Mouse (Mus musculus): ENCODE data around the gene Rad23b. TPM values are rescaled to one million over a fixed set of nuclear protein-coding genes. Genes with fewer than 3 reads are reported as not detected.

Rad23b gene
- polyA plus RNA-seq, 1 experiment, result 143 TPM

DNA sequence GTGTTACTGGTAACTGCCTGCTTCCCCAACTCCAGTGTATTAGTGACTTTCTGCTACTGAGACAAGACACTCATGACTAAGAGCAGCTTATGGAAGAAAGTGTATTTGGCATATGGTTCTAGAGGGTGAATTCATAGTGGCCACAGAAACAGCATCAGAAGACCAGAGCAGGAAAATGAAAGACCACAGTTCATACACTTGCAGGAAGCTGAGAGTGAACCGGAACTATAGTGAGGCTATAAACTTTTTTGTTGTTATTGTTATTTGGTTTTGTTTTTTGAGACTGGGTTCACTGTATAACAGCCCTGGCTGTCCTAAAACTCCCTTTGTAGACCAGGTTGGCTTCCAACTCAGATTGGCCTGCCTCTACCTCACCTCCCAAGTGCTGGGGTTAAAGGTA lies 6.0 kb downstream of the Rad23b start:
- Histone ChIP-seq H3K4me3 (ENCODE audit: insufficient read depth, poor library complexity, severe bottlenecking) (no peak overlapping the region), H3ac (ENCODE audit: control insufficient read depth, insufficient read length, low read depth) (no peak overlapping the region), H3K36me3 (ENCODE audit: control insufficient read depth, insufficient read depth) (peaks cover 74% of the 10 kb centered on the region), H3K79me3 (ENCODE audit: low read depth) (peaks cover 99% of the 10 kb centered on the region), H3K27me3 (ENCODE audit: control insufficient read depth, insufficient read depth, insufficient read length) (no peaks in the 10 kb centered on the region), H3K79me2 (ENCODE audit: control insufficient read depth, insufficient read depth) (peaks cover 100% of the 10 kb centered on the region)
- no peak for TF ChIP-seq MAX (IDR thresholded peaks at IDR 0.05)
- TF ChIP-seq MYOD1 (IDR thresholded peaks at IDR 0.05; ENCODE audit: control insufficient read depth, insufficient read length, low read depth), result no peak
- TF ChIP-seq CEBPB (IDR thresholded peaks at IDR 0.05; ENCODE audit: low read depth), result no peak
- no peak for TF ChIP-seq FOSL1 (IDR thresholded peaks at IDR 0.05; ENCODE audit: insufficient read depth, low read length, poor library complexity, severe bottlenecking)
- TF ChIP-seq USF1 (IDR thresholded peaks at IDR 0.05; ENCODE audit: low read depth), result no peak
- no peak for TF ChIP-seq MYOG (IDR thresholded peaks at IDR 0.05; ENCODE audit: control insufficient read depth, extremely low read depth, insufficient read length)
- TF ChIP-seq CTCF (IDR thresholded peaks at IDR 0.05; ENCODE audit: control insufficient read depth, insufficient read depth, insufficient read length), result no peak

DNA sequence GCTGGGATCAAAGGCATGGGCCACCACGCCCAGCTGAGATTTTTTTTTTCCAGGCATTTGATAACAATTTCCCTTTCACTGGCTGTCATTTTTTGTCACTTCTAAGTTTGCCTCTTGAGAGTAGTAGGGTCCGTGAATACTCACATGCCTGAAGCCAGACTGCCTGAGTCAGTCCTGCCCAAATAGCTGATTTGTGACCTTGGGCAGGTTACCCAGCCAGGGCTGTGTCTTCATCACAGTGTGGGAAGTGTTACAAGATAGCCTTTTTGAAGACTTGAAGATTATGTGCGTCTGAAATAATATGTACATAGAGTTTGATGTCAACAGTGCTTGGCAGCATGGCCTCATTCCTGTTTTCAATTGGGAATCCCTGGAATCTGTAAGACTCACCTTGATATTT lies 6.9 kb downstream of the Rad23b start:
- Histone ChIP-seq H3K4me3 (ENCODE audit: insufficient read depth, poor library complexity, severe bottlenecking) (no peak overlapping the region), H3K27me3 (ENCODE audit: control insufficient read depth, insufficient read depth, insufficient read length) (no peaks in the 10 kb centered on the region), H3ac (ENCODE audit: control insufficient read depth, insufficient read length, low read depth) (no peak overlapping the region), H3K79me3 (ENCODE audit: low read depth) (peaks cover 100% of the 10 kb centered on the region), H3K36me3 (ENCODE audit: control insufficient read depth, insufficient read depth) (peaks cover 69% of the 10 kb centered on the region), H3K79me2 (ENCODE audit: control insufficient read depth, insufficient read depth) (peaks cover 100% of the 10 kb centered on the region)
- TF ChIP-seq MYOD1 (IDR thresholded peaks at IDR 0.05; ENCODE audit: control insufficient read depth, insufficient read length, low read depth), result no peak
- no peak for TF ChIP-seq CTCF (IDR thresholded peaks at IDR 0.05; ENCODE audit: control insufficient read depth, insufficient read depth, insufficient read length)
- no peak for TF ChIP-seq MYOG (IDR thresholded peaks at IDR 0.05; ENCODE audit: control insufficient read depth, extremely low read depth, insufficient read length)
- TF ChIP-seq FOSL1 (IDR thresholded peaks at IDR 0.05; ENCODE audit: insufficient read depth, low read length, poor library complexity, severe bottlenecking), result no peak
- no peak for TF ChIP-seq MAX (IDR thresholded peaks at IDR 0.05)
- TF ChIP-seq CEBPB (IDR thresholded peaks at IDR 0.05; ENCODE audit: low read depth), result no peak
- TF ChIP-seq USF1 (IDR thresholded peaks at IDR 0.05; ENCODE audit: low read depth), result no peak

DNA sequence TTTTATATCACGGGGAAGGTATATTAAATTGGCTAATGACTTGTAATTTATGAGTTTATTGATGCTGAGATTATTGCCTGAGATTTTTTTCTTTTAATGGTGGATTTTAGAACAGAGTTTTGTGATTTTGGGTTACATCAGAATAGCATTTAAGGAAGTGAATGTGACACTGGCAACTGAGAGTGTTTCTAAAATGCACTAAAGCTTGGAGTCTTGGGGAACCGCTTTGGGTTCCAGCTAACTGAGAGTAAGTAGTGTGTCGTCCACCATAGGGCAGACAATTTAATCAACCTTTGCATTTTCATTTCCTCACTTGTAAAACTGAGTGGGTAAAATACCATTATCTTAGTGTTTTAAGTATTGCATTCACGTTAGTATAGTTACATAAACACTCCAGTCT lies 14.0 kb downstream of the Rad23b start:
- no peaks in the 10 kb centered on the region for H3K27me3 ChIP-seq (ENCODE audit: control insufficient read depth, insufficient read depth, insufficient read length)
- no peak for TF ChIP-seq FOSL1 (IDR thresholded peaks at IDR 0.05; ENCODE audit: insufficient read depth, low read length, poor library complexity, severe bottlenecking)
- TF ChIP-seq USF1 (IDR thresholded peaks at IDR 0.05; ENCODE audit: low read depth), result no peak
- TF ChIP-seq CEBPB (IDR thresholded peaks at IDR 0.05; ENCODE audit: low read depth), result no peak
- TF ChIP-seq MYOG (IDR thresholded peaks at IDR 0.05; ENCODE audit: control insufficient read depth, extremely low read depth, insufficient read length), result no peak
- TF ChIP-seq MAX (IDR thresholded peaks at IDR 0.05), result no peak
- TF ChIP-seq MYOD1 (IDR thresholded peaks at IDR 0.05; ENCODE audit: control insufficient read depth, insufficient read length, low read depth), result no peak
- no peak for TF ChIP-seq CTCF (IDR thresholded peaks at IDR 0.05; ENCODE audit: control insufficient read depth, insufficient read depth, insufficient read length)
- peaks cover 97% of the 10 kb centered on the region for H3K79me2 ChIP-seq (ENCODE audit: control insufficient read depth, insufficient read depth)
- H3K79me3 ChIP-seq (ENCODE audit: low read depth), result peaks cover 90% of the 10 kb centered on the region
- peaks cover 53% of the 10 kb centered on the region for H3K36me3 ChIP-seq (ENCODE audit: control insufficient read depth, insufficient read depth)
- no peak overlapping the region for H3ac ChIP-seq (ENCODE audit: control insufficient read depth, insufficient read length, low read depth)
- H3K4me3 ChIP-seq (ENCODE audit: insufficient read depth, poor library complexity, severe bottlenecking), result no peak overlapping the region

DNA sequence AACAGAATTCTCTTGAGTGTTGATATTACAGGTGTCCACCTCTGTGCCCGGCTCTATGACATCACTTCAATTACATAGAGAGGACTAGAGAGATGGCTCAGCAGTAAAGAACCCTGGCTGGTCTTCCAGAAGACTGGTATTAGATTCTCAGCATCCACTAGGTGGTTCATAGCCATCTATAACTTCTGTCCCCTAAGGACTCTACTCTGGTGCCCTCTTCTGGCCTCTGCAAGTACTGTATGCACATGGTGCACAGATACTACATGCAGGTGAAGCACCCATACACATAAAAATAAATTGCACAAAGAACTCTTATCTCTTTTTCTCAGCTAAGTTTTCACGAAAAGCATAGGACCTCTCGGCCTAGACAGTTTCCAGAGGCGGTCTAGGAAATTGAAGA lies 14.5 kb downstream of the Rad23b start:
- Histone ChIP-seq H3ac (ENCODE audit: control insufficient read depth, insufficient read length, low read depth) (no peak overlapping the region), H3K4me3 (ENCODE audit: insufficient read depth, poor library complexity, severe bottlenecking) (no peak overlapping the region), H3K79me3 (ENCODE audit: low read depth) (peaks cover 90% of the 10 kb centered on the region), H3K79me2 (ENCODE audit: control insufficient read depth, insufficient read depth) (peaks cover 97% of the 10 kb centered on the region), H3K36me3 (ENCODE audit: control insufficient read depth, insufficient read depth) (peaks cover 55% of the 10 kb centered on the region), H3K27me3 (ENCODE audit: control insufficient read depth, insufficient read depth, insufficient read length) (no peaks in the 10 kb centered on the region)
- no peak for TF ChIP-seq CEBPB (IDR thresholded peaks at IDR 0.05; ENCODE audit: low read depth)
- TF ChIP-seq MYOG (IDR thresholded peaks at IDR 0.05; ENCODE audit: control insufficient read depth, extremely low read depth, insufficient read length), result no peak
- no peak for TF ChIP-seq CTCF (IDR thresholded peaks at IDR 0.05; ENCODE audit: control insufficient read depth, insufficient read depth, insufficient read length)
- no peak for TF ChIP-seq FOSL1 (IDR thresholded peaks at IDR 0.05; ENCODE audit: insufficient read depth, low read length, poor library complexity, severe bottlenecking)
- no peak for TF ChIP-seq MYOD1 (IDR thresholded peaks at IDR 0.05; ENCODE audit: control insufficient read depth, insufficient read length, low read depth)
- TF ChIP-seq MAX (IDR thresholded peaks at IDR 0.05), result no peak
- no peak for TF ChIP-seq USF1 (IDR thresholded peaks at IDR 0.05; ENCODE audit: low read depth)

DNA sequence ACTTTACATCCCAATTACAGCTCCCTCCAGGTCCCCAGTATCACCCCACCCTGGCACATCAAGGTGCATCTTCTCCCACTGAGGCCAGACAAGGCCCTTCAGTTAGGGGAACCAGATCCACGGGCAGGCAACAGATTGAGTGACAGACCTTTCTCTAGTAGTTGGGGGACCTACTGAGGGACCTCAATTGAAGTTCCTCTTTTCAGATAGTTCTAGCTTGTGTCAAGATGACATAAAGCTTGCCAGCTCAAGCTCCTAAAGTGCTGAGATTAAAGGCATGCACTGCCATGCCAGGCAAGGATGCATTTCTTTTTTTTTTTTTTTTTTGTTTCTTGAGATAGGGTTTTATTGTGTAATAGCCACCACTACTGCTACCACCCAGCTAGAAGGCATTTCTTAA lies 16.2 kb downstream of the Rad23b start:
- Histone ChIP-seq H3K79me3 (ENCODE audit: low read depth) (peaks cover 80% of the 10 kb centered on the region), H3K27me3 (ENCODE audit: control insufficient read depth, insufficient read depth, insufficient read length) (no peaks in the 10 kb centered on the region), H3K4me3 (ENCODE audit: insufficient read depth, poor library complexity, severe bottlenecking) (no peak overlapping the region), H3K36me3 (ENCODE audit: control insufficient read depth, insufficient read depth) (peaks cover 55% of the 10 kb centered on the region), H3ac (ENCODE audit: control insufficient read depth, insufficient read length, low read depth) (no peak overlapping the region), H3K79me2 (ENCODE audit: control insufficient read depth, insufficient read depth) (peaks cover 92% of the 10 kb centered on the region)
- TF ChIP-seq MYOG (IDR thresholded peaks at IDR 0.05; ENCODE audit: control insufficient read depth, extremely low read depth, insufficient read length), result no peak
- TF ChIP-seq CEBPB (IDR thresholded peaks at IDR 0.05; ENCODE audit: low read depth), result no peak
- no peak for TF ChIP-seq MYOD1 (IDR thresholded peaks at IDR 0.05; ENCODE audit: control insufficient read depth, insufficient read length, low read depth)
- TF ChIP-seq MAX (IDR thresholded peaks at IDR 0.05), result no peak
- TF ChIP-seq CTCF (IDR thresholded peaks at IDR 0.05; ENCODE audit: control insufficient read depth, insufficient read depth, insufficient read length), result no peak
- TF ChIP-seq USF1 (IDR thresholded peaks at IDR 0.05; ENCODE audit: low read depth), result no peak
- no peak for TF ChIP-seq FOSL1 (IDR thresholded peaks at IDR 0.05; ENCODE audit: insufficient read depth, low read length, poor library complexity, severe bottlenecking)

DNA sequence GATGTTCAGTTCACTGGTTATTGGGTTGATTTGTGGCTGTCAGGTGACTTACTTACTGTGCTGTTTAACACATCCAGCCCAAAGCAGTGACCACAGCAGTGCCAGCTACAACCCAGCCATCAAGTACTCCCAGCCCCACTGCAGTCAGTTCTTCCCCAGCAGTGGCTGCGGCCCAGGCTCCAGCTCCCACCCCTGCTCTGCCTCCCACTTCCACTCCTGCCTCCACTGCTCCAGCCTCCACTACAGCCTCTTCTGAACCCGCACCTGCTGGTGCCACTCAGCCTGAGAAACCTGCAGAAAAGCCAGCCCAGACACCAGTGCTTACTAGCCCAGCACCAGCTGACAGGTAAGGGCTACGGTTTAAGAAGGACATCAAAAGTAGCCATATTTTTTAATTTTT lies 20.3 kb downstream of the Rad23b start:
- peaks cover 86% of the 10 kb centered on the region for H3K36me3 ChIP-seq (ENCODE audit: control insufficient read depth, insufficient read depth)

More for the DNA sequence above, 20.3 kb downstream of the Rad23b start:
- H3ac ChIP-seq (ENCODE audit: control insufficient read depth, insufficient read length, low read depth), result no peak overlapping the region
- H3K27me3 ChIP-seq (ENCODE audit: control insufficient read depth, insufficient read depth, insufficient read length), result no peaks in the 10 kb centered on the region
- peaks cover 80% of the 10 kb centered on the region for H3K79me3 ChIP-seq (ENCODE audit: low read depth)
- peaks cover 95% of the 10 kb centered on the region for H3K79me2 ChIP-seq (ENCODE audit: control insufficient read depth, insufficient read depth)
- no peak overlapping the region for H3K4me3 ChIP-seq (ENCODE audit: insufficient read depth, poor library complexity, severe bottlenecking)
- TF ChIP-seq FOSL1 (IDR thresholded peaks at IDR 0.05; ENCODE audit: insufficient read depth, low read length, poor library complexity, severe bottlenecking) (no peak), MAX (IDR thresholded peaks at IDR 0.05) (no peak), CTCF (IDR thresholded peaks at IDR 0.05; ENCODE audit: control insufficient read depth, insufficient read depth, insufficient read length) (no peak), USF1 (IDR thresholded peaks at IDR 0.05; ENCODE audit: low read depth) (no peak), CEBPB (IDR thresholded peaks at IDR 0.05; ENCODE audit: low read depth) (no peak), MYOG (IDR thresholded peaks at IDR 0.05; ENCODE audit: control insufficient read depth, extremely low read depth, insufficient read length) (no peak), MYOD1 (IDR thresholded peaks at IDR 0.05; ENCODE audit: control insufficient read depth, insufficient read length, low read depth) (no peak)
